Mouse (Mus musculus) cerebellum, adult 8-10 months (tissue): Measurements from ENCODE around the gene Thnsl1.
A peak's percentile ranks its signal among the peaks of the same experiment; 100 is the strongest.

Experiments used
- DNase-seq: peaks from one replicate; pipeline ENCODE4 v3.0.0; 2022

The Thnsl1 gene

GRCm38 (mm10) chr2:21204912-21205830 lies at the start of gene Thnsl1, which contains the start of gene Enkur:
Thnsl1 (plus strand) TSS chr2:21205724.
Enkur (minus strand) TSS chr2:21205365.
- DNase-seq: peak; percentile 99

- DNase-seq: no peak
These were observed 41.2 kb upstream of the Thnsl1 start for GRCm38 (mm10) chr2:21164296-21164695.

- DNase-seq: no peak
These were observed 37.6 kb upstream of the Thnsl1 start for GRCm38 (mm10) chr2:21167916-21168315.

GRCm38 (mm10) chr2:21172797-21173196 lies 32.7 kb upstream of the Thnsl1 start:
- no peak for DNase-seq

- DNase-seq: no peak
These were observed 26.4 kb upstream of the Thnsl1 start for GRCm38 (mm10) chr2:21179136-21179535.

GRCm38 (mm10) chr2:21182811-21183210 lies 22.7 kb upstream of the Thnsl1 start:
- DNase-seq: no peak

- DNase-seq: peak; percentile 40
These were observed 17.9 kb upstream of the Thnsl1 start for GRCm38 (mm10) chr2:21187576-21187975.

- no peak for DNase-seq
These were observed 16.9 kb upstream of the Thnsl1 start for GRCm38 (mm10) chr2:21188610-21189009.

GRCm38 (mm10) chr2:21191232-21191631 lies 14.3 kb upstream of the Thnsl1 start:
- DNase-seq: no peak

- DNase-seq: no peak
These were observed 10.3 kb upstream of the Thnsl1 start for GRCm38 (mm10) chr2:21195233-21195632.

GRCm38 (mm10) chr2:21199051-21199450 lies 6.5 kb upstream of the Thnsl1 start:
- DNase-seq: no peak

- DNase-seq: no peak
These were observed 2.8 kb upstream of the Thnsl1 start for GRCm38 (mm10) chr2:21202754-21203153.

GRCm38 (mm10) chr2:21205831-21206159 lies 271 bp downstream of the Thnsl1 start:
- no peak for DNase-seq

- DNase-seq: no peak
These were observed 754 bp downstream of the Thnsl1 start for GRCm38 (mm10) chr2:21206278-21206677.

- no peak for DNase-seq
These were observed 5.8 kb downstream of the Thnsl1 start for GRCm38 (mm10) chr2:21211361-21211760.

GRCm38 (mm10) chr2:21214322-21214721 lies 8.8 kb downstream of the Thnsl1 start:
- no peak for DNase-seq

GRCm38 (mm10) chr2:21215284-21215683 lies 9.8 kb downstream of the Thnsl1 start:
- no peak for DNase-seq

- no peak for DNase-seq
These were observed 17.2 kb downstream of the Thnsl1 start for GRCm38 (mm10) chr2:21222453-21223384.

- DNase-seq: no peak
These were observed 24.8 kb downstream of the Thnsl1 start for GRCm38 (mm10) chr2:21230276-21230675.

GRCm38 (mm10) chr2:21231147-21231546 lies 25.6 kb downstream of the Thnsl1 start:
- no peak for DNase-seq

- peak; percentile 47 for DNase-seq
These were observed 29.5 kb downstream of the Thnsl1 start for GRCm38 (mm10) chr2:21234871-21235648.

- no peak for DNase-seq
These were observed 30.4 kb downstream of the Thnsl1 start for GRCm38 (mm10) chr2:21235844-21236386.
